Mouse (Mus musculus): ENCODE results near the gene Macrod2. TPM values are rescaled to one million over a fixed set of nuclear protein-coding genes. Genes with fewer than 3 reads are reported as not detected.

The Macrod2 gene
- polyA plus RNA-seq, 2 experiments: 2.1 to 7.7 TPM

DNA sequence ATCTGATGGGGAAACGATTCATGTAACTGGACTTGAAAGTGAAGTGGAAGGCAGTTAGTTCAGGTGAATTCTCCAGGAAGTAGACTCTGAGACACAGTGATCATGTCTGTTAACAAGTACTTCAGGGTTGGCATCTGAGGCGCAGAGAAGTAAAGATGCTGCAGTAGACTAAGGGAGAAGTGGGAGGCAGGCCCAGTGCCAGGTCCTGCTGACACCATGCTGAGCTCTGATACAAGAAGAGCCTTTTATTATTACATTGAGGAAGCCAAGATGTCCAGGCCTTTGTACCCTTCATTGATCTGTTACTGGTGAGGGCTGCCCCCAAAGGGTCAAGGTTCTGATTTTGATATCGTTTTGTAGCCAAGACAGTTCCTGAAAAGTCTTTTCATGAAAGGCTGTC lies 1327.4 kb downstream of the Macrod2 start:
- H3K4me3 ChIP-seq (ENCODE audit: insufficient read depth in 1 of 2, low read depth in 2 of 2, low read length in 2 of 2): no peak overlapping the region
- no peaks in the 10 kb centered on the region for H3K27me3 ChIP-seq (ENCODE audit: control insufficient read depth, insufficient read depth, low read length)
- H3K4me2 ChIP-seq (ENCODE audit: low read depth): no peak overlapping the region
- no peak for ATAC-seq (ENCODE audit: insufficient read depth)
- no peak for DNase-seq (ENCODE audit: low read depth in 3 of 3, low spot score in 3 of 3)
- H3K36me3 ChIP-seq (replicated peaks; ENCODE audit: control insufficient read depth, insufficient read depth, low read depth): no peaks in the 10 kb centered on the region
- H3K4me1 ChIP-seq (replicated peaks; ENCODE audit: control insufficient read depth in 2 of 2, insufficient read depth in 2 of 2, low read length in 1 of 2): no peaks in the 10 kb centered on the region
- no peak for TF ChIP-seq CTCF (IDR thresholded peaks at IDR 0.05; ENCODE audit: low read depth)
- TF ChIP-seq EP300 (IDR thresholded peaks at IDR 0.05; ENCODE audit: low read depth): no peak
- H3K9me3 ChIP-seq (ENCODE audit: control insufficient read depth, low read length): no peaks in the 10 kb centered on the region
- WGBS (ENCODE audit: insufficient replicate concordance): 70% methylated on average over 3 of the region's 3 CpGs
- no peak overlapping the region for H3K27ac ChIP-seq
- H3K9ac ChIP-seq (replicated peaks): no peak overlapping the region

GRCm38 (mm10) chr2:141728998-141729397 lies 1333.9 kb downstream of the Macrod2 start:
- no peak overlapping the region for H3K4me2 ChIP-seq (ENCODE audit: low read depth)
- no peak for ATAC-seq (ENCODE audit: insufficient read depth)
- DNase-seq (ENCODE audit: low read depth in 3 of 3, low spot score in 3 of 3): no peak
- no peak overlapping the region for H3K9ac ChIP-seq (replicated peaks)
- H3K9me3 ChIP-seq (ENCODE audit: control insufficient read depth, low read length): no peaks in the 10 kb centered on the region
- no peak overlapping the region for H3K27ac ChIP-seq
- no peak for TF ChIP-seq CTCF (IDR thresholded peaks at IDR 0.05; ENCODE audit: low read depth)
- no peak for TF ChIP-seq EP300 (IDR thresholded peaks at IDR 0.05; ENCODE audit: low read depth)
- H3K4me1 ChIP-seq (replicated peaks; ENCODE audit: control insufficient read depth in 2 of 2, insufficient read depth in 2 of 2, low read length in 1 of 2): no peaks in the 10 kb centered on the region
- no peaks in the 10 kb centered on the region for H3K27me3 ChIP-seq (ENCODE audit: control insufficient read depth, insufficient read depth, low read length)
- H3K4me3 ChIP-seq (ENCODE audit: insufficient read depth in 1 of 2, low read depth in 2 of 2, low read length in 2 of 2): no peak overlapping the region
- 56% methylated on average over 4 of the region's 4 CpGs for WGBS (ENCODE audit: insufficient replicate concordance)
- H3K36me3 ChIP-seq (replicated peaks; ENCODE audit: control insufficient read depth, insufficient read depth, low read depth): no peaks in the 10 kb centered on the region

GRCm38 (mm10) chr2:141736685-141737456 lies 1341.8 kb downstream of the Macrod2 start:
- DNase-seq (ENCODE audit: low read depth in 3 of 3, low spot score in 3 of 3) (no peak), ATAC-seq (ENCODE audit: insufficient read depth) (no peak)
- H3K4me1 ChIP-seq (replicated peaks; ENCODE audit: control insufficient read depth in 2 of 2, insufficient read depth in 2 of 2, low read length in 1 of 2): no peaks in the 10 kb centered on the region
- no peak for TF ChIP-seq CTCF (IDR thresholded peaks at IDR 0.05; ENCODE audit: low read depth)
- TF ChIP-seq EP300 (IDR thresholded peaks at IDR 0.05; ENCODE audit: low read depth): no peak
- no peaks in the 10 kb centered on the region for H3K9me3 ChIP-seq (ENCODE audit: control insufficient read depth, low read length)
- 54% methylated on average over 5 of the region's 5 CpGs for WGBS (ENCODE audit: insufficient replicate concordance)
- H3K36me3 ChIP-seq (replicated peaks; ENCODE audit: control insufficient read depth, insufficient read depth, low read depth): no peaks in the 10 kb centered on the region
- no peak overlapping the region for H3K4me3 ChIP-seq (ENCODE audit: insufficient read depth in 1 of 2, low read depth in 2 of 2, low read length in 2 of 2)
- no peak overlapping the region for H3K9ac ChIP-seq (replicated peaks)
- no peaks in the 10 kb centered on the region for H3K27me3 ChIP-seq (ENCODE audit: control insufficient read depth, insufficient read depth, low read length)
- H3K4me2 ChIP-seq (ENCODE audit: low read depth): no peak overlapping the region
- H3K27ac ChIP-seq: no peak overlapping the region

GRCm38 (mm10) chr2:141738702-141739101 lies 1343.6 kb downstream of the Macrod2 start:
- H3K9ac ChIP-seq (replicated peaks): no peak overlapping the region
- WGBS (ENCODE audit: insufficient replicate concordance): 67% methylated on average over 1 of the region's 1 CpGs
- no peaks in the 10 kb centered on the region for H3K4me1 ChIP-seq (replicated peaks; ENCODE audit: control insufficient read depth in 2 of 2, insufficient read depth in 2 of 2, low read length in 1 of 2)
- H3K27ac ChIP-seq: no peak overlapping the region
- H3K9me3 ChIP-seq (ENCODE audit: control insufficient read depth, low read length): no peaks in the 10 kb centered on the region
- no peaks in the 10 kb centered on the region for H3K27me3 ChIP-seq (ENCODE audit: control insufficient read depth, insufficient read depth, low read length)
- no peak overlapping the region for H3K4me3 ChIP-seq (ENCODE audit: insufficient read depth in 1 of 2, low read depth in 2 of 2, low read length in 2 of 2)
- H3K4me2 ChIP-seq (ENCODE audit: low read depth): no peak overlapping the region
- no peak for DNase-seq (ENCODE audit: low read depth in 3 of 3, low spot score in 3 of 3)
- ATAC-seq (ENCODE audit: insufficient read depth): no peak
- no peak for TF ChIP-seq EP300 (IDR thresholded peaks at IDR 0.05; ENCODE audit: low read depth)
- TF ChIP-seq CTCF (IDR thresholded peaks at IDR 0.05; ENCODE audit: low read depth): no peak
- H3K36me3 ChIP-seq (replicated peaks; ENCODE audit: control insufficient read depth, insufficient read depth, low read depth): no peaks in the 10 kb centered on the region

GRCm38 (mm10) chr2:141740318-141740717 lies 1345.2 kb downstream of the Macrod2 start:
- no peak overlapping the region for H3K9ac ChIP-seq (replicated peaks)
- H3K4me3 ChIP-seq (ENCODE audit: insufficient read depth in 1 of 2, low read depth in 2 of 2, low read length in 2 of 2): no peak overlapping the region
- no peaks in the 10 kb centered on the region for H3K27me3 ChIP-seq (ENCODE audit: control insufficient read depth, insufficient read depth, low read length)
- H3K4me2 ChIP-seq (ENCODE audit: low read depth): no peak overlapping the region
- no peaks in the 10 kb centered on the region for H3K4me1 ChIP-seq (replicated peaks; ENCODE audit: control insufficient read depth in 2 of 2, insufficient read depth in 2 of 2, low read length in 1 of 2)
- H3K36me3 ChIP-seq (replicated peaks; ENCODE audit: control insufficient read depth, insufficient read depth, low read depth): no peaks in the 10 kb centered on the region
- DNase-seq (ENCODE audit: low read depth in 3 of 3, low spot score in 3 of 3): no peak
- WGBS (ENCODE audit: insufficient replicate concordance): 65% methylated on average over 5 of the region's 5 CpGs
- ATAC-seq (ENCODE audit: insufficient read depth): no peak
- H3K9me3 ChIP-seq (ENCODE audit: control insufficient read depth, low read length): no peaks in the 10 kb centered on the region
- TF ChIP-seq CTCF (IDR thresholded peaks at IDR 0.05; ENCODE audit: low read depth) (no peak), EP300 (IDR thresholded peaks at IDR 0.05; ENCODE audit: low read depth) (no peak)
- no peak overlapping the region for H3K27ac ChIP-seq
